Mouse (Mus musculus) kidney, embryonic 14.5 days (tissue): ENCODE measurements around the gene Rfc4. TPM values are rescaled to one million over a fixed set of nuclear protein-coding genes. Genes with fewer than 3 reads are reported as not detected.
"Not testable (repeated sequence)": the region's sequence is repeated elsewhere in the genome, so short reads cannot be mapped to it uniquely, and the experiment has no call there.

ENCODE experiments used
- ATAC-seq: fragments of 200-750 bp; cut with Nextera tagmentation; 2 replicates; pipeline ENCODE4 v1.8.0; 2017; ENCODE audit warnings: moderate number of reproducible peaks, mild to moderate bottlenecking, moderate TSS enrichment, moderate library complexity; ENCODE audit not compliant: low FRiP score, low TSS enrichment
- H3K27ac ChIP-seq: fragments of 300-500 bp; sonication (generic); 2 replicates; pipeline ENCODE4 v1.5.1; 2014; ENCODE audit warnings: low read depth, mild to moderate bottlenecking, low read length, moderate library complexity, mixed read lengths
- H3K27me3 ChIP-seq: fragments of 300-500 bp; sonication (generic); 2 replicates; pipeline ENCODE4 v1.6.1; 2014; ENCODE audit warnings: mild to moderate bottlenecking, low read length; ENCODE audit not compliant: control insufficient read depth, insufficient read depth
- H3K36me3 ChIP-seq: fragments of 300-500 bp; sonication (generic); 2 replicates; pipeline ENCODE4 v1.6.1; 2014; ENCODE audit warnings: low read length, mixed read lengths; ENCODE audit not compliant: control insufficient read depth, insufficient read depth
- H3K4me1 ChIP-seq: fragments of 300-500 bp; sonication (generic); 2 replicates; pipeline ENCODE4 v1.6.1; 2014; ENCODE audit warnings: low read length, mixed read lengths; ENCODE audit not compliant: control insufficient read depth, insufficient read depth
- H3K4me2 ChIP-seq: fragments of 300-500 bp; sonication (generic); replicated peaks from 2 replicates; pipeline ENCODE4 v1.6.1; 2014; ENCODE audit warnings: low read depth, mild to moderate bottlenecking, low read length
- H3K4me3 ChIP-seq: fragments of 300-500 bp; sonication (generic); 2 replicates; pipeline ENCODE4 v1.5.1; 2014; ENCODE audit warnings: mild to moderate bottlenecking, low read length
- H3K9ac ChIP-seq: fragments of 300-500 bp; sonication (generic); 2 replicates; pipeline ENCODE4 v1.6.1; 2014; ENCODE audit warnings: low read depth, mild to moderate bottlenecking, low read length, moderate library complexity
- H3K9me3 ChIP-seq: fragments of 300-500 bp; sonication (generic); 2 replicates; pipeline ENCODE4 v1.6.1; 2016; ENCODE audit warnings: low read length; ENCODE audit not compliant: control insufficient read depth
- WGBS: fragments of 180-500 bp; shearing (Covaris S2); extraction: QIAGEN DNeasy Blood & Tissue Kit; methylation state at CpG from one replicate; pipeline ENCODE4 v1.1.7; 2014; 5-methylcytosine and 5-hydroxymethylcytosine counted together
- polyA plus RNA-seq: library from polyadenylated mRNA; unstranded; fragments of >200 nt; fragmentation: Nextera tagmentation; extraction: Ambion mirVana; gene quantifications from 2 replicates; pipeline ENCODE4 v1.2.1, GENCODE M21; 2014

The Rfc4 gene
- polyA plus RNA-seq, 1 experiment from 2014 or later = 146 TPM

DNA sequence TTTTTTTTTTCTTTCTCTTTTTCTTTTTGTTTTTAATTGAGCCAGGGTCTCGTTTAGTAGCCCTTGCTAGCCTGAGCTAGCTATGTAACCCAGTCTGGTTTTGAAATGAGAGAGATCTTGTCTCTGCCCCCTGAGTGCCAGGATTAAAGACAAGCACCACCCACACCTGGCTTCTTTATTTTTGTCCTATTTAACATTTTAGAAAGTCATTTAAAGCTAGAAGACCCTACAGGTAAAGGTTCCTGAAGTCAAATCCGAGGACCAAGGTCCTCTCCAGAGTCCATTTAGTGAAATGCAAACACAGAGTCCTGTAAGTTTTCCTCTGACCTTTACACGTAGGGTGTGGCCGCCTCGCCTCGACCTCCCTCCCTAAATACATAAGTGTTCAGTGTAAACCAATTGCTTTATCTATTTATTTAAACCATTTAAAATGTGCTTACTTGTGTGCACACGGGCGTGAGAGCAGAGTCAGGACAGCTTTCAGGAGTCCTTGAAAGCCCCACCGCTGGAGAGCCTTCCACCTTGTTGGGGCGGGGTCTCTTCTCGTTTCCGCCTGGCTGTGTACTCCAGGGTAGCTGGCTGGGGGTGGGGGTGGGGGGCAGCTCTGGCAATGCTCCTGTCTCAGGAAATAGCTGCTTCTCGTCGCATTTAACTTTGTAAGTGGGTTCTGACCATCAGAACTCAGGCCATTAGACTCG lies 25.0 kb downstream of the Rfc4 start:
- Histone ChIP-seq H3K4me2 (peak overlapping the region; percentile 55), H3K4me1 (peaks cover 9% of the 10 kb centered on the region; the same call in 1 of the 2 replicates), H3K9me3 (no peaks in the 10 kb centered on the region), H3K4me3 (peak overlapping the region; percentile 36), H3K9ac (peak overlapping the region; percentile 50; the same call in 1 of the 2 replicates), H3K27me3 (no peaks in the 10 kb centered on the region), H3K27ac (no peak overlapping the region), H3K36me3 (no peaks in the 10 kb centered on the region)
- ATAC-seq = no peak
- WGBS = 10% methylated on average over 15 of the region's 15 CpGs

DNA sequence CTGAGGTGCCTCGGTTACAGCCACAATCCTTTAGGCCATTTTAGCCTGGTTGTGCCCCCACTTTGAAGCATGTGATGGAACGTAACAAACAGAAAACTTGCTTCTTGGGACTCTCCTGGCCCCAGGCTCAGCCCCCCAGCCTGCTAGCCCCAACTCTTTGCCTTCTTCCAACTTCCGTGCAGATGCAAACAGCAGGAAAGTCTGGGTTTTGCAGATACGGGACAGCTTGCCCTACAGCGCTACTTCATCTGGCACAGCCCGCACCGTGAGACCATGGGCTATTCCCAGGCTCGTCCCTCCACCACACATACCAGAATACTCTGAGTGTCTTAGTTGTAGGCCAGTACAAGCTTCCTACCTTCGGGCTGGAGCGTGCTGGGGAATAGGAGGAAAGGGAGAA lies 26.9 kb downstream of the Rfc4 start:
- no peak; the same call in 1 of the 2 replicates for ATAC-seq
- Histone ChIP-seq H3K9me3 (no peaks in the 10 kb centered on the region), H3K27me3 (no peaks in the 10 kb centered on the region), H3K27ac (0 out of 2 replicates have a peak overlapping the region, but pooled peaks have one; percentile 1), H3K9ac (peak overlapping the region; percentile 58), H3K36me3 (no peaks in the 10 kb centered on the region), H3K4me3 (peak overlapping the region; percentile 38), H3K4me2 (peak overlapping the region; percentile 53), H3K4me1 (peaks cover 9% of the 10 kb centered on the region; the same call in 1 of the 2 replicates)
- 9% methylated on average over 10 of the region's 10 CpGs for WGBS

DNA sequence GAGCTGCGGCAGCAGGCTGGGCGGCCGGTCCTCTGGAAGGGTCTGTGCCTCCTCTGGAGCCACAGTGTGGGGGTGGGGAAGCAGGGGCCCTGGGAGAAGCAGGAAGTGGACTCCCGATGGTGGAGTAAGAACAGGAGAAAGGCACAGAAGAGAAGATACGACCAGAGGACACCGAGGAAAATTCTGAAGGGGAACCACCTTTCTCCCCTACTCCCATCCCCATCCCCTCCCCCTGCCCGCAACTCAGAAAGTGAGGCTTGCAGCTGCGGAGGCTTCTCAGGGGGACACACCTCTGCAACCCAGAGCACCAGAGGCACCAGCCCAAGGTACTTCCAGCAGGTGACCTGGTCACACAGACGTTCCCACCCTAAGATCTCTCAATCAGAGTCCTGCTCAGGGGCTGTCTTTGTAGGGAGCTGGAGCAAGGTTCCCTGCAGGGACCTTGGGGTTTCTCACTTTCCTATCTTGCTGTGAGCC lies 27.4 kb downstream of the Rfc4 start:
- Histone ChIP-seq H3K4me2 (peak overlapping the region; percentile 53), H3K27me3 (no peaks in the 10 kb centered on the region), H3K4me1 (peaks cover 9% of the 10 kb centered on the region; the same call in 1 of the 2 replicates), H3K9me3 (no peaks in the 10 kb centered on the region), H3K36me3 (no peaks in the 10 kb centered on the region), H3K9ac (peak overlapping the region; percentile 58), H3K4me3 (peak overlapping the region; percentile 38), H3K27ac (0 out of 2 replicates have a peak overlapping the region, but pooled peaks have one; percentile 1)
- WGBS = 3% methylated on average over 9 of the region's 9 CpGs
- ATAC-seq = peak; percentile 72

DNA sequence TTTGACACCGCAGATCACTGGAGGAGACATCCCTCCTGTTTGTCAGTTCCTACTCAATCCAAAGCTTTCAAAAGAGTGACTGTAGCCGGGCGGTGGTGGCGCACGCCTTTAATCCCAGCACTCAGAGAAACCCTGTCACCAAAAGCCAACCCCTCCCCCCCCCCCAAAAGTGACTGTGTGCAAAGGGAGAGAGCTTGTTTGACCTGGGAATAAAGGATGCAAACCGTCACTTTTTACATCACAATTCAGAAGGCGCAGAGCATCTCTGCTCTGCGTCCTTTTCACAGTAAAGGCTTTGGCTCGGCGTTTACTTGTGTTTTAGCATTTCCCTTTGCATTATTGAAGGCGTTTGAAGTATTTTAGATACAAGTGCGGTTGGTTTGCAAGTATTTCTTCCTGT lies 27.9 kb downstream of the Rfc4 start:
- 16% methylated on average over 12 of the region's 12 CpGs for whole genome bisulfite sequencing
- H3K27ac ChIP-seq = no peak overlapping the region

DNA sequence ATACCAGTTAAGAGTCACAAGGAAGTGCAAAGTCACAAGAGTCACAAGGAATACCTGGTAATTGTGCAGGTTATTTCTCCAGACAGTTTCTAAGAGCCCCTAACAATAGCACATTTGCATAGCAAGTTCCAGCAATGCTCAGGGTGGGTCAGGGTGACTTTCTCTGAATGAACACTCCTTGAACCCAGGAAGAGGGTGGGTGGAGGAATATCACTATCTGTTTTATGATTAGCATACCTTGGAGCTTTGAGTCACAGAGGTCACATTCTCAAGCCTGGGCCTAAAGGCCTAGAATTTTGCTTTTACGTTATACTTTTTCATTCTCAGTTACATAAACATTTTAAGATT lies 29.5 kb downstream of the Rfc4 start:
- not testable (repeated sequence) for H3K36me3 ChIP-seq, H3K27ac ChIP-seq, H3K4me3 ChIP-seq, H3K4me2 ChIP-seq, H3K27me3 ChIP-seq, ATAC-seq, H3K9me3 ChIP-seq, H3K4me1 ChIP-seq, H3K9ac ChIP-seq
- 97% methylated on average over 1 of the region's 1 CpGs for WGBS

More for the DNA sequence above, 27.9 kb downstream of the Rfc4 start:
- H3K4me3 ChIP-seq = peak overlapping the region; percentile 38
- H3K27me3 ChIP-seq = no peaks in the 10 kb centered on the region
- no peak for ATAC-seq
- H3K4me1 ChIP-seq = peaks cover 9% of the 10 kb centered on the region; the same call in 1 of the 2 replicates
- no peaks in the 10 kb centered on the region for H3K9me3 ChIP-seq
- H3K36me3 ChIP-seq = no peaks in the 10 kb centered on the region
- H3K9ac ChIP-seq = peak overlapping the region; percentile 58; the same call in 1 of the 2 replicates
- peak overlapping the region; percentile 53 for H3K4me2 ChIP-seq

DNA sequence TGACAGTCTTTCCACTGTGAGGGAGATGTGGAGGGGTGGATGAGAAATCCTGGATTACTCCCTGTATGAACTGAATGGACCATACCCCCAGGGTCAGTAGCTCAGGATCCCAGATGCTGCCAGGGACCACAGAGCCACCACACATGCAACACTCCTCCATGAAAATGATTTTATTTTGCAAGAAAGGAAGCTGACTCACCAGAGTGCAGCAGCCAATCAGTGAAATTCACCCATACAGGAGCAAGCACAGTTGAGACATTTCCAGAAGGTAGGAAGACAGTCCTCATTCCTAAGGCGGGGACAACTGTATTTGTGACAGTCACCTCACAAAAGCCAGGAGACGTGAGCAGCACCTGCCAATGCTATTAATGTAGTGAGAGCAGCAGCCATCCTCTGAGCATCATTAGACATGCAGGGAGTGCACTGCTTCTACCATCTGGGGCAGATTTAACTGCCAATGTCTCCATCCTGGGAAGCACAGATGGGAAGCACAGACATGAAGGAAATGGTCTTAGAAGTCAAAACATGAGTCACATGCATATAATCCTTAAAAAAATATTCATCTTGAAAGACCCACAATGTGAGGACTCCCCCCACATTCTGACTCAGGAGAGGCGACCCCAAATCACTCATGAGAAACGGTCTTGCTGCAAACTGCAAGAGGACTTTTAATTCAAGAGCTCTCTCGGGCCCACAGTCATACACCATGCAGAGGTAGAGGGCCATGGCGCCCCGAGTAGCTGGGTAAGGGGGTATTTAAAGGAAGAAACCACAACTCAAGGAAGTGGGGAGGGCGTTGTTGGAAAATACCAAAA lies 30.0 kb downstream of the Rfc4 start:
- not testable (repeated sequence) for H3K4me3 ChIP-seq, ATAC-seq, H3K36me3 ChIP-seq, H3K27me3 ChIP-seq, H3K4me1 ChIP-seq, H3K9ac ChIP-seq, H3K27ac ChIP-seq, H3K9me3 ChIP-seq, H3K4me2 ChIP-seq
- 85% methylated on average over 8 of the region's 8 CpGs for WGBS

DNA sequence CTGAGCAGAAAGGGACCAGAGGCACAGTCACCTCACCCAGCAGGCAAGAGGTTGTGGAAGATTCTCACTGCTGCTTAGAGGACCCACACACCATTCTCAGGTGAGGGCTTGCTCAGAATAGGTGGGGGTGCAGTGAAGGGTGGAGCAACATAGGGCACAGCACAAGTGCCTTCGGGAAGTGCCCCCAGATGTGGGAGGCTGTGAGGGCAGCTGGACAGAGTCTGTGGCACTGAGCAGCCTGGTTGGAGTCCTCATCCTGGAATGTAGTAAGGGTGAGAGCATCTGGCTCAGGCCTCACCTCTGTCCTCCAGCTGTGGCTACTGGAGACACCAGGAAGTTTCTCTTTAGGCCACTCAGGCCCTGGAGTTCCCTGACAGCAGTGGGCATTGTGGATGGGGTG lies 30.7 kb downstream of the Rfc4 start:
- not testable (repeated sequence) for H3K9me3 ChIP-seq, H3K36me3 ChIP-seq, H3K9ac ChIP-seq, H3K4me3 ChIP-seq, H3K4me2 ChIP-seq, ATAC-seq, H3K4me1 ChIP-seq, H3K27ac ChIP-seq, H3K27me3 ChIP-seq
- WGBS = 71% methylated on average over 1 of the region's 1 CpGs

DNA sequence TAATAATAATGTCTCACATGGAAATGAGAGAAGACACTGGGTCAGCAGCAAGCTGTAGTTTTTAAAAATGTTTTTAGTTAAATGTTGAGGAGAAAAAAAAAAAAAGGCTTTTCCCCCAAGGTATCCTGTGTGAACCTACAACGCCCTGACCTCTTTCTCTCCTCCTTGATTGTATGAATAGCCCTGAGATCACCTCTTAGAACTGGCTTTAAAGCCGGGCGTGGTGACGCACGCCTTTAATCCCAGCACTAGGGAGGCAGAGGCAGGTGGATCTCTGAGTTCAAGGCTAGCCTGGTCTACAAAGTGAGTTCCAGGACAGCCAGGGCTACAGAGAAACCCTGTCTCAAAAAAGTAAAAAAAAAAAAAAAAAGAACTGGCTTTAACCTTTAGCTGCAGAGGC lies 32.0 kb downstream of the Rfc4 start:
- H3K4me2 ChIP-seq, H3K27me3 ChIP-seq, H3K4me1 ChIP-seq, ATAC-seq, H3K27ac ChIP-seq, H3K36me3 ChIP-seq, H3K4me3 ChIP-seq, H3K9ac ChIP-seq, H3K9me3 ChIP-seq: not testable (repeated sequence)
- 92% methylated on average over 5 of the region's 5 CpGs for WGBS

DNA sequence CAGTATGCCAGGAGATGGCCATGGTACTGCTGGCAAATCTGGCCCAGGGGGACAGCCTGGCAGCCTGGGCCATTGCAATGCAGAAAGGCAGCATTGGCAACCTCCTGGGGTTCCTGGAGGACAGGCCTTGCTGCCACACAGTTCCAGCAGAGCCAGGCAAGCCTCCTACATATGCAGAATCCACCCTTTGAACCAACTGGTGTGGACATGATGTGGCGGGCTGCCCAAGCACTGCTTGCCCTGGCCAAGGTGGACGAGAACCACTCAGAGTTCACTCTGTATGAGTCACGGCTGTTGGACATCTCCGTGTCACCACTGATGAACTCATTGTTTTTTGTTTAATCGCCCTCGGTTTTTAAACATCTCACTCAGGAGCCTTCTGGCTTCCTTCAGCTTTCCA lies 33.4 kb downstream of the Rfc4 start:
- no peak overlapping the region for H3K27ac ChIP-seq
- H3K9me3 ChIP-seq = no peaks in the 10 kb centered on the region
- H3K4me3 ChIP-seq = no peak overlapping the region
- no peaks in the 10 kb centered on the region for H3K27me3 ChIP-seq
- no peak overlapping the region for H3K9ac ChIP-seq
- H3K36me3 ChIP-seq = no peaks in the 10 kb centered on the region
- 90% methylated on average over 6 of the region's 6 CpGs for WGBS
- no peaks in the 10 kb centered on the region for H3K4me1 ChIP-seq
- ATAC-seq = no peak
- no peak overlapping the region for H3K4me2 ChIP-seq
